In the genomic region with DNA sequence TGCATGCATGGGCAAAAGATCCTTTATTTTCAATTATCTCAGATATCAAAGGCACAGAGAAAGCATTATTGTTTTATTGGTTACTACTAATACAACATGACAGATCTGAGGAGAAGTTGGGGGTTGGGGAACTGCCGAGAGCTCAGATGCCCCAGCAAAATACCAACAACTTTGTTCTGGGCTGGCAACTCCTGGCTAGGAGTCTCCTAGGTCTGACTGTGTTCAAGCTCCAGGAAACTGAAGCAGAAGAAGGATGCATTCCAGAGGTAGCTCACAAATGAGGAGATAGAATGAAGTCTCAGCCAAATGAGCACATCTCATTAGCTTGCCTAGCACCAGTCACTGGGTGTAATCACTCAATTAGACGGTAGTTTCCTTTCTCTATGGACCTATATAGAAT, we compare ENCODE assay signal across 16 mouse cellular contexts.
"Had no signal": no experiment of that assay in that cellular context is flagged by ENCODE, and none has a peak within 500 bp of the region (broad histone marks: within the 10 kb centered on the region; RNA-seq: fewer than 3 reads in every experiment).

No protein-coding gene starts in this region.

- DNase-seq: heart, postnatal 10 days; heart, postnatal 14 days; heart, postnatal 36 days; heart, postnatal 4 days; kidney, adult 11 months; kidney, adult 18-20 months; kidney, adult 2 months; kidney, adult 8-10 months; kidney, adult 9 months; kidney, postnatal 10 days; kidney, postnatal 14 days; kidney, postnatal 25 days; kidney, postnatal 36 days; kidney, postnatal 4 days; layer of hippocampus, adult 9-11 months; layer of hippocampus, postnatal 36 days had no signal
